Mouse (Mus musculus) retina, postnatal 1 day (tissue): ENCODE results near the gene Umodl1.
A peak's percentile ranks its signal among the peaks of the same experiment; 100 is the strongest.

ENCODE experiments used
- DNase-seq: peaks from one replicate; pipeline ENCODE4 v3.0.0-alpha.2; 2012

Gene Umodl1

GRCm38 (mm10) chr17:31039626-31040025 lies 85.2 kb downstream of the Umodl1 start:
- DNase-seq: no peak

GRCm38 (mm10) chr17:31040421-31040820 lies 86.0 kb downstream of the Umodl1 start:
- no peak for DNase-seq

- DNase-seq: no peak
Measured at GRCm38 (mm10) chr17:31042751-31043150, 88.3 kb downstream of the Umodl1 start.

GRCm38 (mm10) chr17:31057151-31057890 lies 102.9 kb downstream of the Umodl1 start, which contains the start of gene Abcg1:
Gene Abcg1 (plus strand): TSS chr17:31057675.
- DNase-seq: peak; percentile 87

- no peak for DNase-seq
Measured at GRCm38 (mm10) chr17:31057891-31058744, 103.7 kb downstream of the Umodl1 start.

- DNase-seq: peak; percentile 90
Measured at GRCm38 (mm10) chr17:31058745-31059085, 104.3 kb downstream of the Umodl1 start.

- no peak for DNase-seq
Measured at GRCm38 (mm10) chr17:31060196-31060587, 105.8 kb downstream of the Umodl1 start.
